Mouse (Mus musculus) heart, embryonic 16.5 days (tissue): ENCODE data around the gene Csf1. TPM values are rescaled to one million over a fixed set of nuclear protein-coding genes. Genes with fewer than 3 reads are reported as not detected.

Source experiments
- ATAC-seq: fragments of 200-750 bp; cut with Nextera tagmentation; replicated peaks from 2 replicates; pipeline ENCODE4 v1.8.0; 2017; ENCODE audit warnings: moderate number of reproducible peaks; ENCODE audit not compliant: insufficient read depth, low FRiP score; ENCODE audit errors: extremely low read depth
- H3K27ac ChIP-seq: fragments of 300-500 bp; sonication (generic); 2 replicates; pipeline ENCODE4 v1.5.1; 2014; ENCODE audit warnings: mild to moderate bottlenecking, low read length, control low read depth, moderate library complexity
- H3K27me3 ChIP-seq: fragments of 300-500 bp; sonication (generic); 2 replicates; pipeline ENCODE4 v1.6.1; 2014; ENCODE audit warnings: low read length, mixed read lengths; ENCODE audit not compliant: control insufficient read depth, insufficient read depth
- H3K36me3 ChIP-seq: fragments of 300-500 bp; sonication (generic); 2 replicates; pipeline ENCODE4 v1.6.1; 2014; ENCODE audit not compliant: control insufficient read depth, insufficient read depth
- H3K4me1 ChIP-seq: fragments of 300-500 bp; sonication (generic); 2 replicates; pipeline ENCODE4 v1.6.1; 2014; ENCODE audit warnings: low read length, mixed read lengths; ENCODE audit not compliant: control insufficient read depth, insufficient read depth
- H3K4me2 ChIP-seq: fragments of 300-500 bp; sonication (generic); 2 replicates; pipeline ENCODE4 v1.6.1; 2014; ENCODE audit warnings: low read depth, mild to moderate bottlenecking, control low read depth, low read length
- H3K4me3 ChIP-seq: fragments of 300-500 bp; sonication (generic); 2 replicates; pipeline ENCODE4 v1.5.1; 2014; ENCODE audit warnings: mild to moderate bottlenecking, control low read depth, low read length
- H3K9ac ChIP-seq: fragments of 300-500 bp; sonication (generic); 2 replicates; pipeline ENCODE4 v1.6.1; 2014; ENCODE audit warnings: low read length, control low read depth
- H3K9me3 ChIP-seq: fragments of 300-500 bp; sonication (generic); replicated peaks from 2 replicates; pipeline ENCODE4 v1.6.1; 2016; ENCODE audit warnings: low read length; ENCODE audit not compliant: control insufficient read depth
- WGBS: fragments of 180-500 bp; shearing (Covaris S2); extraction: QIAGEN DNeasy Blood & Tissue Kit; methylation state at CpG from one replicate; pipeline ENCODE4 v1.1.7; 2014; 5-methylcytosine and 5-hydroxymethylcytosine counted together
- polyA plus RNA-seq: library from polyadenylated mRNA; unstranded; fragments of >200 nt; fragmentation: Nextera tagmentation; extraction: Ambion mirVana; gene quantifications from 2 replicates; pipeline ENCODE4 v1.2.1, GENCODE M21; 2015

The Csf1 gene
- polyA plus RNA-seq, 1 experiment from 2014 or later: 10.2 TPM

- no peak for ATAC-seq
- Histone ChIP-seq H3K9ac (no peak overlapping the region), H3K36me3 (no peaks in the 10 kb centered on the region), H3K9me3 (no peaks in the 10 kb centered on the region), H3K27ac (no peak overlapping the region), H3K4me3 (no peak overlapping the region), H3K27me3 (peaks cover 2% of the 10 kb centered on the region; the same call in 1 of the 2 replicates), H3K4me2 (no peak overlapping the region), H3K4me1 (peaks cover 10% of the 10 kb centered on the region)
- WGBS: 58% methylated on average over 4 of the region's 4 CpGs
Observed at GRCm38 (mm10) chr3:107707239-107707638, 53.0 kb downstream of the Csf1 start.

- H3K4me1 ChIP-seq: peaks cover 10% of the 10 kb centered on the region
- H3K9ac ChIP-seq: no peak overlapping the region
- no peak for ATAC-seq
- H3K4me2 ChIP-seq: no peak overlapping the region
- no peak overlapping the region for H3K4me3 ChIP-seq
- H3K27ac ChIP-seq: no peak overlapping the region
- H3K36me3 ChIP-seq: no peaks in the 10 kb centered on the region
- WGBS: 32% methylated on average over 2 of the region's 2 CpGs
- H3K9me3 ChIP-seq: no peaks in the 10 kb centered on the region
- peaks cover 2% of the 10 kb centered on the region; the same call in 1 of the 2 replicates for H3K27me3 ChIP-seq
Observed at GRCm38 (mm10) chr3:107706164-107706563, 54.1 kb downstream of the Csf1 start.

- Histone ChIP-seq H3K9me3 (no peaks in the 10 kb centered on the region), H3K4me3 (no peak overlapping the region), H3K27me3 (peaks cover 2% of the 10 kb centered on the region; the same call in 1 of the 2 replicates), H3K36me3 (no peaks in the 10 kb centered on the region), H3K4me2 (no peak overlapping the region), H3K9ac (no peak overlapping the region), H3K27ac (peak overlapping the region; percentile 80), H3K4me1 (peaks cover 10% of the 10 kb centered on the region)
- 33% methylated on average over 1 of the region's 1 CpGs for WGBS
- peak; percentile 76 for ATAC-seq
Observed at GRCm38 (mm10) chr3:107704371-107704705, 55.9 kb downstream of the Csf1 start.

- Histone ChIP-seq H3K4me2 (no peak overlapping the region), H3K36me3 (no peaks in the 10 kb centered on the region), H3K9me3 (no peaks in the 10 kb centered on the region), H3K4me1 (peaks cover 10% of the 10 kb centered on the region), H3K27ac (peak overlapping the region; percentile 80), H3K9ac (no peak overlapping the region), H3K4me3 (no peak overlapping the region), H3K27me3 (peaks cover 3% of the 10 kb centered on the region; the same call in 1 of the 2 replicates)
- ATAC-seq: no peak
- WGBS: 70% methylated on average over 7 of the region's 7 CpGs
Observed at GRCm38 (mm10) chr3:107703675-107704370, 56.4 kb downstream of the Csf1 start.

- Histone ChIP-seq H3K9me3 (no peaks in the 10 kb centered on the region), H3K27ac (no peak overlapping the region), H3K4me3 (no peak overlapping the region), H3K4me1 (peaks cover 14% of the 10 kb centered on the region), H3K36me3 (no peaks in the 10 kb centered on the region), H3K27me3 (peaks cover 2% of the 10 kb centered on the region; the same call in 1 of the 2 replicates), H3K9ac (no peak overlapping the region), H3K4me2 (no peak overlapping the region)
- ATAC-seq: no peak
- WGBS: 79% methylated on average over 1 of the region's 1 CpGs
Observed at GRCm38 (mm10) chr3:107701767-107702394, 58.4 kb downstream of the Csf1 start.

GRCm38 (mm10) chr3:107700625-107701024 is 59.6 kb downstream of the Csf1 start:
- Histone ChIP-seq H3K4me2 (no peak overlapping the region), H3K27me3 (peaks cover 2% of the 10 kb centered on the region; the same call in 1 of the 2 replicates), H3K9ac (no peak overlapping the region), H3K9me3 (no peaks in the 10 kb centered on the region), H3K36me3 (no peaks in the 10 kb centered on the region), H3K4me3 (no peak overlapping the region), H3K27ac (no peak overlapping the region), H3K4me1 (peaks cover 16% of the 10 kb centered on the region)
- ATAC-seq: no peak
- WGBS: 88% methylated on average over 2 of the region's 2 CpGs

GRCm38 (mm10) chr3:107696910-107697309 is 63.4 kb downstream of the Csf1 start:
- no peak overlapping the region for H3K4me3 ChIP-seq
- H3K9me3 ChIP-seq: no peaks in the 10 kb centered on the region
- 32% methylated on average over 3 of the region's 3 CpGs for WGBS
- H3K4me1 ChIP-seq: peaks cover 25% of the 10 kb centered on the region
- no peak for ATAC-seq
- 0 out of 2 replicates have a peak overlapping the region, but pooled peaks have one; percentile 24 for H3K4me2 ChIP-seq
- H3K27ac ChIP-seq: no peak overlapping the region
- H3K9ac ChIP-seq: peak overlapping the region; percentile 37; the same call in 1 of the 2 replicates
- peaks cover 2% of the 10 kb centered on the region; the same call in 1 of the 2 replicates for H3K27me3 ChIP-seq
- no peaks in the 10 kb centered on the region for H3K36me3 ChIP-seq

GRCm38 (mm10) chr3:107695948-107696881 is 64.1 kb downstream of the Csf1 start, which contains the start of gene Ahcyl1:
TSS of gene Ahcyl1 (minus strand) at chr3:107696560.
- H3K27me3 ChIP-seq: peaks cover 2% of the 10 kb centered on the region; the same call in 1 of the 2 replicates
- H3K36me3 ChIP-seq: no peaks in the 10 kb centered on the region
- H3K27ac ChIP-seq: peak within 1 kb of the TSS; percentile 95
- ATAC-seq: peak; percentile 96
- H3K9me3 ChIP-seq: no peaks in the 10 kb centered on the region
- under 1% methylated on average over 93 of the region's 93 CpGs for WGBS
- peaks cover 32% of the 10 kb centered on the region for H3K4me1 ChIP-seq
- H3K4me3 ChIP-seq: peak within 1 kb of the TSS; percentile 70
- peak within 1 kb of the TSS; percentile 68 for H3K4me2 ChIP-seq
- H3K9ac ChIP-seq: peak within 1 kb of the TSS; percentile 87
